In genomic region chr8:111588336-111588735, GRCm38 (mm10) we compare ENCODE assay signal across 1 mouse cellular context.
TF ChIP-seq lines count a peak whose summit lies in the region.

No protein-coding gene starts in this region.

TF ChIP-seq in MEL, 35 proteins besides CTCF, POLR2A, EP300 and RAD21 (continued from another document):
- TF ChIP-seq NRF1 (IDR thresholded peaks at IDR 0.05; ENCODE audit: insufficient read depth, low read depth, low read length, poor library complexity, severe bottlenecking) (no peak), ZKSCAN1 (IDR thresholded peaks at IDR 0.05; ENCODE audit: low read depth, low read length) (no peak), E2F4 (IDR thresholded peaks at IDR 0.05; ENCODE audit: borderline replicate concordance, low read depth, low read length) (no peak), ZC3H11A (IDR thresholded peaks at IDR 0.05; ENCODE audit: low read depth, low read length) (no peak)
